In the genomic region with DNA sequence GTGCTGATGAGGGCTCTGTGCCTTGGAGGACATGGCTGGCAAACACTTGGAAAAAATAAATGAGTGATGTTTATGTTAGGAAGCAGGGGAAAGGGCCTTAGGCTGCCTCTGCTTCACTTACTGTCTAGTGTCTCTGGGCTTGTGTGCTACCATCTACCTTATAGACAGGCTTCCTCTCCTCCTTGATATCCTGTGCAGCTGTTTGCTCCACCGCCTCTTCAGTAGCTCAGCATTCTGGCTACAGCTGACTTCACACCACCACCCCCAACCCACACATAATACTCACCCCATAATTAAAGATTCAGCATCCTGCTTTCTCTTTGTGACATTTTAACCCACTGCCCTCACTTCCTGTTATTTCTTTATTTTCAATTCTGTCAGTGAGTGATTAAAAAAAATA, we compare ENCODE assay signal across 11 mouse cellular contexts.
DNase-seq lines count a peak whose midpoint lies in the region; ATAC-seq and TF ChIP-seq lines count a peak whose summit lies in the region.
"Had no signal": no experiment of that assay in that cellular context is flagged by ENCODE, and none has a peak within 500 bp of the region (broad histone marks: within the 10 kb centered on the region; RNA-seq: fewer than 3 reads in every experiment).

No protein-coding gene starts in this region.

- DNase-seq in embryo, embryonic 10 days (ENCODE audit: low spot score), result peak; percentile 6
- DNase-seq in embryo, embryonic 10.5 days (ENCODE audit: low spot score), result no peak
- peak; percentile 62 for DNase-seq in 416B (ENCODE audit: low read depth)
- no peak for DNase-seq in yolk sac, embryonic 10.5 days (ENCODE audit: low spot score)
- no peak for DNase-seq in frontal cortex, adult 2 months (ENCODE audit: extremely low spot score in 1 of 2, low spot score in 1 of 2)
- DNase-seq in gastrocnemius, postnatal 10 days, result no peak
- DNase-seq: adrenal gland, postnatal 36 days had no signal

- WGBS in olfactory bulb, adult 2 months, result 15% methylated on average over 1 of the region's 1 CpGs

- TF ChIP-seq CTCF in olfactory bulb, adult 2 months (IDR thresholded peaks at IDR 0.05; ENCODE audit: insufficient read depth, low read depth, low read length), result no peak

- peak; percentile 31 for ATAC-seq in granulocyte monocyte progenitor cell, adult 5-6 weeks (replicated peaks; ENCODE audit: poor library complexity, severe bottlenecking)

- H3K27ac ChIP-seq in olfactory bulb, adult 2 months (ENCODE audit: insufficient read depth, low read depth, low read length), result peak overlapping the region; percentile 42
- H3K27ac ChIP-seq: limb, embryonic 15.5 days; neural tube, embryonic 12.5 days had no signal

- TF ChIP-seq POLR2A in olfactory bulb, adult 2 months (IDR thresholded peaks at IDR 0.05; ENCODE audit: insufficient read depth, low read depth, low read length), result no peak

- no peak overlapping the region for H3K4me3 ChIP-seq in olfactory bulb, adult 2 months (ENCODE audit: insufficient read depth, low read depth, low read length)
- H3K4me3 ChIP-seq: limb, embryonic 15.5 days; neural tube, embryonic 12.5 days had no signal

- H3K4me1 ChIP-seq in olfactory bulb, adult 2 months (ENCODE audit: control insufficient read depth, insufficient read depth, low read length), result peaks cover 6% of the 10 kb centered on the region
- H3K4me1 ChIP-seq: neural tube, embryonic 12.5 days had no signal

Comparison
In these comparisons a context has a peak if more than half of its experiments do, and no peak if none do; other contexts are left out.
1. DNase-seq: peak in embryo, embryonic 10 days (single experiment) and 416B (single experiment); none in embryo, embryonic 10.5 days (single experiment), yolk sac, embryonic 10.5 days (single experiment), frontal cortex, adult 2 months (0 of 2) and gastrocnemius, postnatal 10 days (single experiment).